ENCODE assay signal across 9 mouse cellular contexts in the genomic region with DNA sequence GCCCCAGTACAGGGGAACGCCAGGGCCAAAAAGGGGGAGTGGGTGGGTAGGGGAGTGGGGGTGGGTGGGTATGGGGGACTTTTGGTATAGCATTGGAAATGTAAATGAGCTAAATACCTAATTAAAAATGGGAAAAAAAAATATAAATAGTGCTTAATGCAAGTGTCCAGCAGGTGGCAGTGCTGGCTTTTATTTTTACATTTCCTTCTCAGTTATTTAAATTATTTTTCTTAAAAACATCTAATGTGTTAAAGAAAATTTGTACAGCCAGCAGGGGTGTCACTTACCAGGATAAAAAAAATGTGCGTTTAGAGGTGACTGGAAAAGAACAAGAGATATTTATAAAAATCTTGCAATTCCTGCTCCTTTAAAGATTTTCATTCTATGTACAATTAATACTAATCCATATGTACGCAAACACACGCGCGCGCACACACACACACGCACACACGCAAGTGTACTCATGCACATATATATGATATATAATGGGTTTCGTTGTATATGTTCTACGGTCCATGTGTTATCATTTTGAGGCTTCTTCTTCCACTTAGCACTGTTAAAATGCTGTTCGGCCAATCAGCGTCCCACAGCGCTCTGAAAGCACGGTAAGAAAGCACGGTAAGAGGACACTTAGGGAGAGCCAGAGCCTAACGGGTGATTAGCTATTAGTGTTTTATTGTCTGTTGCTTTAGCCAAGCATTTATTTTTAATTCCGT.
DNase-seq lines count a peak whose midpoint lies in the region; ATAC-seq and TF ChIP-seq lines count a peak whose summit lies in the region.
"Had no signal": no experiment of that assay in that cellular context is flagged by ENCODE, and none has a peak within 500 bp of the region (broad histone marks: within the 10 kb centered on the region; RNA-seq: fewer than 3 reads in every experiment).

No protein-coding gene starts in this region.

- no peak overlapping the region for H3K4me3 ChIP-seq in intestine, postnatal 0 days (ENCODE audit: low read depth, low read length)
- H3K4me3 ChIP-seq in intestine, embryonic 16.5 days (ENCODE audit: low read length): no peak overlapping the region
- H3K4me3 ChIP-seq in stomach, postnatal 0 days (ENCODE audit: low read depth, low read length): no peak overlapping the region
- no peak overlapping the region for H3K4me3 ChIP-seq in kidney, embryonic 15.5 days (replicated peaks)
- H3K4me3 ChIP-seq: megakaryocyte, embryonic 14.5 days had no signal

- H3K4me1 ChIP-seq in intestine, postnatal 0 days (replicated peaks; ENCODE audit: control insufficient read depth, insufficient read depth, low read length): no peaks in the 10 kb centered on the region
- H3K4me1 ChIP-seq in intestine, embryonic 16.5 days (ENCODE audit: control insufficient read depth, insufficient read depth, low read length): no peaks in the 10 kb centered on the region
- H3K4me1 ChIP-seq in stomach, postnatal 0 days (replicated peaks; ENCODE audit: control insufficient read depth, insufficient read depth): no peaks in the 10 kb centered on the region
- no peaks in the 10 kb centered on the region for H3K4me1 ChIP-seq in kidney, embryonic 15.5 days
- H3K4me1 ChIP-seq: megakaryocyte, embryonic 14.5 days had no signal

- TF ChIP-seq EP300 in stomach, postnatal 0 days (optimal IDR thresholded peaks at IDR 0.05): no peak

- no peak overlapping the region for H3K4me2 ChIP-seq in intestine, postnatal 0 days (replicated peaks; ENCODE audit: low read depth)
- no peak overlapping the region for H3K4me2 ChIP-seq in intestine, embryonic 16.5 days (ENCODE audit: low read depth, low read length)
- H3K4me2 ChIP-seq in stomach, postnatal 0 days (replicated peaks; ENCODE audit: low read depth): no peak overlapping the region
- no peak overlapping the region for H3K4me2 ChIP-seq in kidney, embryonic 15.5 days

- H3K9ac ChIP-seq in intestine, postnatal 0 days (ENCODE audit: low read depth, low read length): no peak overlapping the region
- no peak overlapping the region for H3K9ac ChIP-seq in intestine, embryonic 16.5 days (ENCODE audit: low read depth, low read length)
- H3K9ac ChIP-seq in stomach, postnatal 0 days (ENCODE audit: low read length): no peak overlapping the region
- no peak overlapping the region for H3K9ac ChIP-seq in kidney, embryonic 15.5 days

- DNase-seq in urinary bladder, postnatal 25 days (ENCODE audit: low spot score): peak; percentile 9
- DNase-seq in urinary bladder, postnatal 10 days (ENCODE audit: low spot score): no peak
- peak; percentile 31 for DNase-seq in forelimb bud, embryonic 11.5 days (ENCODE audit: low read depth, low spot score)
- no peak for DNase-seq in stomach, postnatal 0 days (ENCODE audit: low spot score)
- DNase-seq in kidney, postnatal 14 days: no peak

- no peaks in the 10 kb centered on the region for H3K9me3 ChIP-seq in intestine, postnatal 0 days (ENCODE audit: control insufficient read depth)
- no peaks in the 10 kb centered on the region for H3K9me3 ChIP-seq in intestine, embryonic 16.5 days (ENCODE audit: control insufficient read depth, low read length)
- H3K9me3 ChIP-seq in stomach, postnatal 0 days (ENCODE audit: control insufficient read depth, low read length): no peaks in the 10 kb centered on the region
- H3K9me3 ChIP-seq in kidney, embryonic 15.5 days (replicated peaks): no peaks in the 10 kb centered on the region
- H3K9me3 ChIP-seq: megakaryocyte, embryonic 14.5 days had no signal

- no peaks in the 10 kb centered on the region for H3K27me3 ChIP-seq in intestine, postnatal 0 days (replicated peaks; ENCODE audit: control insufficient read depth, insufficient read depth, low read length)
- H3K27me3 ChIP-seq in intestine, embryonic 16.5 days (replicated peaks; ENCODE audit: control insufficient read depth, insufficient read depth, low read length): no peaks in the 10 kb centered on the region
- no peaks in the 10 kb centered on the region for H3K27me3 ChIP-seq in stomach, postnatal 0 days (ENCODE audit: control insufficient read depth, insufficient read depth, low read length)
- H3K27me3 ChIP-seq in kidney, embryonic 15.5 days: no peaks in the 10 kb centered on the region
- H3K27me3 ChIP-seq: megakaryocyte, embryonic 14.5 days had no signal

- no peak for ATAC-seq in intestine, postnatal 0 days
- no peak for ATAC-seq in intestine, embryonic 16.5 days
- no peak for ATAC-seq in stomach, postnatal 0 days (ENCODE audit: low FRiP score, low TSS enrichment)
- no peak for ATAC-seq in kidney, embryonic 15.5 days (replicated peaks; ENCODE audit: low FRiP score)

- no peak overlapping the region for H3K27ac ChIP-seq in intestine, postnatal 0 days (ENCODE audit: low read depth, low read length)
- no peak overlapping the region for H3K27ac ChIP-seq in intestine, embryonic 16.5 days (ENCODE audit: low read length)
- H3K27ac ChIP-seq in stomach, postnatal 0 days (replicated peaks): no peak overlapping the region
- H3K27ac ChIP-seq in kidney, embryonic 15.5 days: no peak overlapping the region

- TF ChIP-seq CTCF in intestine, postnatal 0 days (IDR thresholded peaks at IDR 0.05; ENCODE audit: low read depth): peak; percentile 55
- TF ChIP-seq CTCF in stomach, postnatal 0 days (IDR thresholded peaks at IDR 0.05; ENCODE audit: low read depth): peak; percentile 65

- 61% methylated on average over 18 of the region's 18 CpGs for WGBS in intestine, postnatal 0 days
- WGBS in intestine, embryonic 16.5 days: 54% methylated on average over 18 of the region's 18 CpGs
- WGBS in stomach, postnatal 0 days: 55% methylated on average over 18 of the region's 18 CpGs
- WGBS in kidney, embryonic 15.5 days: 69% methylated on average over 18 of the region's 18 CpGs

- no peaks in the 10 kb centered on the region for H3K36me3 ChIP-seq in intestine, postnatal 0 days (ENCODE audit: control insufficient read depth, insufficient read depth)
- no peaks in the 10 kb centered on the region for H3K36me3 ChIP-seq in intestine, embryonic 16.5 days (ENCODE audit: control insufficient read depth, insufficient read depth, low read length)
- no peaks in the 10 kb centered on the region for H3K36me3 ChIP-seq in stomach, postnatal 0 days (ENCODE audit: control insufficient read depth, insufficient read depth, low read length)
- no peaks in the 10 kb centered on the region for H3K36me3 ChIP-seq in kidney, embryonic 15.5 days

Comparison
In these comparisons a context has a peak if more than half of its experiments do, and no peak if none do; other contexts are left out.
1. DNase-seq: peak in urinary bladder, postnatal 25 days (single experiment) and forelimb bud, embryonic 11.5 days (single experiment); none in urinary bladder, postnatal 10 days (single experiment), stomach, postnatal 0 days (single experiment) and kidney, postnatal 14 days (single experiment).